Mouse (Mus musculus) lung, adult 2 months (tissue): ENCODE measurements at regions not wholly inside any gene's neighbourhood (a gene's known extent, or its start where the extent isn't known, plus 50 kb on each side); places are given as distances from the start of the nearest gene placed in this dataset.

Experiments used
- DNase-seq: peaks from one replicate; pipeline ENCODE4 v3.0.0; 2022
- H3K4me1 ChIP-seq: fragments of 200-500 bp; 2 replicates; pipeline ENCODE4 v1.6.1; 2011; ENCODE audit warnings: low read length; ENCODE audit not compliant: control insufficient read depth, insufficient read depth
- H3K4me3 ChIP-seq: fragments of 200-500 bp; replicated peaks from 2 replicates; pipeline ENCODE3; 2011; ENCODE audit warnings: low read depth, mild to moderate bottlenecking, control low read depth, low read length; ENCODE audit errors: extremely low read depth
- CTCF ChIP-seq: fragments of 200-500 bp; IDR thresholded peaks from 2 replicates; pipeline ENCODE4 v1.5.1; 2011; ENCODE audit warnings: mild to moderate bottlenecking, low read length, control low read depth; ENCODE audit not compliant: insufficient read depth
- POLR2A ChIP-seq: fragments of 200-500 bp; IDR thresholded peaks from 2 replicates; pipeline ENCODE4 v1.6.1; 2011; ENCODE audit warnings: low read depth, mild to moderate bottlenecking, control low read depth, low read length, borderline replicate concordance; ENCODE audit errors: extremely low read depth
- WGBS: fragments of 180-500 bp; shearing (Covaris S2); methylation state at CpG from one replicate; pipeline ENCODE4 v1.1.7; 2018; 5-methylcytosine and 5-hydroxymethylcytosine counted together

GRCm38 (mm10) chr1:195312426-195312825, 135.9 kb upstream of the Cr2 start:
- H3K4me1 ChIP-seq, result no peaks in the 10 kb centered on the region
- no peak for DNase-seq
- TF ChIP-seq CTCF (no peak), POLR2A (no peak)
- WGBS, result 48% methylated on average over 2 of the region's 2 CpGs
- H3K4me3 ChIP-seq, result no peak overlapping the region

DNA sequence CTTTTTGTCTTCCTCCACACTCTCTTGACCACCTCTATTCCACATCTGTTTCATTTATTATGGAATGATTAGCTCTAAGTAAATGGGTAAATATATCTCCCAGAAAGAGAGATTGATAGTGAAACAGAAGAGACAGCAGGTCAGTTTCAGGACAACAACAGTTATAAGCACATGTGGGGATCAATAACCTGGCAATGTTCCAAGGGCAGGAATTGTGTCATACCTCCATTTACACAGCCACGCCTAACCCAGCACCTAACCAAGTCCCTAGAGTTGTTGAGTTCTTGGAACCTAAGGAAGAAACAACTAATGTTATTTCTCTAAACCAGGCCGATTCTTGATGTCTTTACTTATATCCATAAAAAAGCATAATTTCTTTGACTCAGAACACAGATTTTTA, 108.6 kb upstream of the Cr2 start:
- Histone ChIP-seq H3K4me1 (no peaks in the 10 kb centered on the region), H3K4me3 (no peak overlapping the region)
- DNase-seq, result no peak
- WGBS, result 70% methylated on average over 2 of the region's 2 CpGs
- TF ChIP-seq CTCF (no peak), POLR2A (no peak)

- Histone ChIP-seq H3K4me1 (no peaks in the 10 kb centered on the region), H3K4me3 (peak overlapping the region; percentile 15)
- peak; percentile 100 for DNase-seq
- TF ChIP-seq POLR2A (no peak), CTCF (no peak)
- 5% methylated on average over 30 of the region's 30 CpGs for WGBS
Observed at GRCm38 (mm10) chr1:195241496-195241895, 65.0 kb upstream of the Cr2 start.

DNA sequence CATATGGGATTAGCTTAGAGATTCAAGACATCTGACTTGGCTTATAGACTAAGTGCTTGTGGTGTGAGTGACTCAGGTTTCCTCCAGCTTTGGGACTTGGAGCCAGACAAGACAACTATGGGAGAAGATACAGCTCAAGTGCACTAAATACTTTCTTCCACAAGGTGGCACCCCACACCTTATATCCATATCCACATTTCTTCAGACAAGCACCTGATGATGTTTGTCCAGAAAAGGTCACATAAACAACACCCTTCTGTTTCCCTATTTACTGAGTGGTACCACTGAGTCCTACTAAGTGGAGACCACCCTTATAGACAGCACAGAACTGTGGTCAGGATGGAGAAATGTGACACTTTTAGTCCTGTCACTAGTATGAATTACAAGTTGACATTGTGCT, 56.1 kb upstream of the Cr2 start:
- TF ChIP-seq POLR2A (no peak), CTCF (peak; percentile 21; the same call in 1 of the 2 replicates)
- DNase-seq, result peak; percentile 9
- no peaks in the 10 kb centered on the region for H3K4me1 ChIP-seq

DNA sequence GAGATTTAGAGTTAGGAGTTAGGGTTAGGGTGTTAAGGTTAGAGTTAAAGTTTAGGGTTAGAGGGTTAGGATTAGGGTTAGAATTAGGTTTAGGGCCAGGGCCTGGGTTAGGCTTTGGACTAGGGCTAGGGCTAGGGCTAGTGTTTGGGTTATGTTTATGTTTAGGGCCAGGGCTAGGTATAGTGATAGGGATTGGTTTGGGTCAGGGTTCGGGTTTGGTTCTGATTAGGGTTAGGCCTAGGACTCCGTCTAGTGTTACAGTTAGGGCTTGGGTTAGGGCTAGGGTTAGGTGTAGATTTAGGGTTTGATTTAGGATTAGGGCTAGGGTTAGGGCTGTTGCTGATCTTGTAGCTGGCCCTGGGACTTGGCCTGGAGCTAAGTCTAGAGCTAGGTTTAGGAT, 50.5 kb upstream of the Cr2 start:
- H3K4me1 ChIP-seq, result no peaks in the 10 kb centered on the region
- no peak for TF ChIP-seq CTCF
- no peak for TF ChIP-seq POLR2A
- 86% methylated on average over 2 of the region's 2 CpGs for WGBS
- no peak for DNase-seq
- H3K4me3 ChIP-seq, result no peak overlapping the region

More for the DNA sequence above, 56.1 kb upstream of the Cr2 start:
- no peak overlapping the region for H3K4me3 ChIP-seq
